Mouse (Mus musculus): ENCODE measurements around the gene Psph.
"Not testable (repeated sequence)": the region's sequence is repeated elsewhere in the genome, so short reads cannot be mapped to it uniquely, and the experiment has no call there.

Gene Psph

GRCm38 (mm10) chr5:129786818-129787790 lies at the start of gene Psph:
TSS of gene Psph (minus strand) at chr5:129787449.
- peak; percentile 96 for DNase-seq

DNA sequence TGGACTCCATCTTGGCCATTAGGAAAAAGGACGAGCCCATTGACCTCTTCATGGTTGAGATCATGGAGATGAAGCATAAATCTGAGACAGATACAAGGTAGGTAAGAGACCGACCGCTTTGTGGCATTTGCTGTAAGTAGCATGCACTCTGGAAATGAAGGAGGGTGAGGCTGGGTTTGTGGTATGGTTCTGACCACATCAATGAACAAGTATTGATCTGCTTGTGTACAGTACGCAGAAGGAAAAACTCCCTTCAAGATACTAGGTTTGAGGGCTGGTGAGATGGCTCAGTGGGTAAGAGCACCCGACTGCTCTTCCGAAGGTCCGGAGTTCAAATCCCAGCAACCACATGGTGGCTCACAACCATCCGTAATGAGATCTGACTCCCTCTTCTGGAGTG lies 3.3 kb upstream of the Psph start:
- not testable (repeated sequence) for DNase-seq

- no peak for DNase-seq
These were observed 757 bp upstream of the Psph start for GRCm38 (mm10) chr5:129787818-129788593.

DNA sequence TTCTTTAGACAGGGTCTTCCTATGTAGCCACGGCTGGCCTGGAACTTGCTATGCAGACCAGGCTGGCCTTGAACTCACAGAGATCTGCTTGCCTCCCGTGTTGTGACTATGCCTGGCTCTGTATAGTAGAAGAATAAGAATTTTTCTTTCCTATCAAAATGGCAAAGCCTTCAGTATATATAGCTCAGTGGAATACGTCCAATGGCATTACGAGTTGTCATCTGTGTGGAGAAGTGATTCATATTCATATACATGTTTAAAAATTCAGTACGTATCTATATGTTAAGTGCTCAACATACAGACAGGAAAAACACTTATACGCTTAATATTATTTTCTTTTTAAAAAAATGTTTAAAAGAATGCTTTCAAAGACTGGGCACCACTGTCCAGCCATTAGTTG lies 1.1 kb downstream of the Psph start:
- DNase-seq, result no peak

- no peak for DNase-seq
These were observed 1.9 kb downstream of the Psph start for GRCm38 (mm10) chr5:129785235-129785870.

DNA sequence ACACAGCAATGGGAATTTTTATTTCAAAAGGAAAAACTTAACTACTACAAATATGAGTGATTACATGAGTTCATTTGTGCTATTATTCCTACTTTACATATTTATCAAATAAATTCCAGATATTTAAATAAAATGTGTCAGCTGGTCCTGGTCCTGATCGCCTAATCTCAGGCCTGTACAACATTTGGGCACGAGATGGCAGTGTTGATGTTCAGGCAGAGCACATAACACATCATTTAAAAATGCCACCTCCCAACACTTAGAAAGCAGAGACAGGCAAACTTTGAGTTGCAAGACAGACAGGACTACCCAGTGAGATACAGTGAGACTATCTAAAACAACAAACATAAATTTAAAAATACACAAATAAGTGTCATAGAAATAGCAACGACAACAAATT lies 5.0 kb downstream of the Psph start:
- DNase-seq, result no peak

DNA sequence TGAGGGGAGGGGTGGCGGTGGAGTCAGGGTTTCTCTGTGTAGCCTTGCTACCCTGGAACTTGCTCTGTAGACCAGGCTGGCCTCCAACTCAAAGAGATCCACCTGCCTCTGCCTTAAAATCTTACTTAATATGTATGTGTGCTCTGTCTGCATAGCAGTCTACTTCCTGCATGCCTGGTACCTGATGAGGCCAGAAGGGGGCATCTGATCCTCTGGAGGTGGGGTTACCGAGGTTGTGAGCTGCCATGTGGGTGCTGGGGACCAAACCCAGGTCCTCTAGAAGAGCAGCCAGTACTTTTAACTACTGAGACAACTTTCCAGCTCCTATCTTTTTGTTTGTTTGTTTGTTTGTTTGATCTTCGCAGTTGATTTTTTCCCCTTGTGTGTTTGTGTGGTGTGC lies 7.1 kb downstream of the Psph start:
- no peak for DNase-seq

GRCm38 (mm10) chr5:129778996-129779716 lies 8.1 kb downstream of the Psph start:
- DNase-seq, result peak; percentile 71

DNA sequence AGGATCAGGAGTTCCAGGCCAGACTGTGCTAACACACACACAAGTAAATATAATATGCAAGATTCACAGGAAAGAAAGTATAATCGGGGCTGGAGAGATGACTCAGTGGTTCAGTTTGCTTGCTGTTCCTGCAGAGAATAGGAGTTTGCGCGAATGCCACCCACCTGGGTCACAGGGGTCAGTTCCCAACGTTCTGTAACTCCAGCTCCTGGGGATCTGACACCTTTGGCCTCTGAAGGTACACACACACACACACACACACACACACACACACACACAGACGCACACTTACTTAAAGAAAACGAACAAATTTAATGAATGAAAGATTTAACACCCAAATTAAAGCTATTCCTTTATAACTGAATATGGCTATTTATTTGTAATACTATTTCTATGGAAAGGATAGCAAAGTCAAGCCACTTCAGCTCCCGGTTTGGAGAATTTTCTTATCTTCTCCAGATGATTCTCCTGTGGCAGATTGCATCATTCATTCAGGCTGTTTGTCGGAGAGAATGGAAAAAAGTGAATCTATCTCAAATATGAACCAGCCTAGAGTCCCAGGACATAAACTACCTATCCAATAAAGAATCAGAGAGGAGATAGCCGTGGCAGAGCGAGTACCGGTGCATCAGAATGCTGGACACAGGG lies 8.8 kb downstream of the Psph start:
- DNase-seq, result no peak

GRCm38 (mm10) chr5:129774661-129775060 lies 12.6 kb downstream of the Psph start:
- no peak for DNase-seq

- DNase-seq, result not testable (repeated sequence)
These were observed 13.9 kb downstream of the Psph start for GRCm38 (mm10) chr5:129773330-129773729.

DNA sequence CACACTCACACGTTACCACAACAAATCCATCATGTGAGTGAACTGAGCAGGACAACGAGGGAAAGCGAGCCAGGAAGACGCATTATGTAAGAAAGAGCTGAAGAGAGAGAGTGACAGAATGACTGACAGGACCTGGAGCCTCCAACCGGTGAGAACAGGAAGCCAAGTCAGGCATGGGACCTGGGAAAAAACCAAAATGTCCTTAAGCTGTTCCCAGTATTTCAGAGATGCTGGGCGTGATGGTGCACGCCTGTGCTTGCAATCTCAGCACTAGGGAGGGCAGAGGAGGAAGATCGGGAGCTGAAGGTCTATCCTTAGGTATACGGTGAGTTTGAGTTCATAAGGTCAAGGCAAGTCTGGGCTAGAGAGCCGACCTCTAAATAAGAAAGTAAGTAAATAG lies 14.8 kb downstream of the Psph start:
- no peak for DNase-seq

- no peak for DNase-seq
These were observed 16.6 kb downstream of the Psph start for GRCm38 (mm10) chr5:129770443-129771355.

GRCm38 (mm10) chr5:129761865-129762540 lies 25.2 kb downstream of the Psph start:
- DNase-seq, result no peak

DNA sequence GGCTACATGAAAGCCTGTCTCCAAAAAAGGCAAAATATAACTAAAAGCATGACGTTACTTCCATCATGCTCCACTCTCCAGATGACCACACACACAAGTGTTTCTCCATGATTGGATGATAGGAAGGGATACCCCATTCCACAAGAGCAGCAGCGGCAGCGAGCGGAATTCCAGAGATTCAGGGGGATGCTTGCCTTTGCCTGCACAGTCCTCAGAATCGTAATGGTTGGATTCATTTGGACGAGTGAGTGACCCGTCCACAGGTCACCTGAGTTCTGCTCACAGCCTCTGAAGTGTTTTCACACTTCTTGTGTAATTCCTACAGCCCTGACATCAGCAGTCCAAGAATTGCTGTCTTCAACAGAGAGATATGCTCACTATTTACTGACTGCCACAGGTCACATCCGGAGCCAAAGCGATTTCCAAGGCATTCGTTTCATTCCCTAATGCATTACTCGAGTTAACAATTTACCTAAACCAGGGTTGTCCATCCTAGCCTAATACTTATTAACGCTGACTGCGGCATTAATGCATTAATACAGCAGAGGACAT lies 27.2 kb downstream of the Psph start:
- no peak for DNase-seq

DNA sequence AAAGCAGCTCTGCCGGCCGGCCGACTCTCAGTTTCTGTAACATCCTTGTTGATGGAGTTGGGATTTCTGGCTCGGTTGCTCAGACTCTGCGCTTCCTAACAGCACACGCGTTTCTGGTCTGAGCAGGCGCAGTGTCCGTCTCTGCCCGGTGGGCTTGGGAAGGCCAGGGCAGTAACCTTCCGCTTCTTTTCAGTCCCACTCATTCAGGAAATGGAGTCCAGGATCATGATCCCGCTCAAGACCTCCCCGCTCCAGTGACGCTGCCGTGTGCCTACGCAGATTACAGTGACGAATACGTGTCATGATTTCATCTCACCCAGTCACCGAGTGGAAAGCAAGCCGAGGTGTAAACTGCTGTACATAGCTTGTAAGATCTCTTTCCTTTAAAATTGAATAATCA lies 30.4 kb downstream of the Psph start:
- no peak for DNase-seq

- DNase-seq, result no peak
These were observed 43.2 kb downstream of the Psph start for GRCm38 (mm10) chr5:129744050-129744449.

DNA sequence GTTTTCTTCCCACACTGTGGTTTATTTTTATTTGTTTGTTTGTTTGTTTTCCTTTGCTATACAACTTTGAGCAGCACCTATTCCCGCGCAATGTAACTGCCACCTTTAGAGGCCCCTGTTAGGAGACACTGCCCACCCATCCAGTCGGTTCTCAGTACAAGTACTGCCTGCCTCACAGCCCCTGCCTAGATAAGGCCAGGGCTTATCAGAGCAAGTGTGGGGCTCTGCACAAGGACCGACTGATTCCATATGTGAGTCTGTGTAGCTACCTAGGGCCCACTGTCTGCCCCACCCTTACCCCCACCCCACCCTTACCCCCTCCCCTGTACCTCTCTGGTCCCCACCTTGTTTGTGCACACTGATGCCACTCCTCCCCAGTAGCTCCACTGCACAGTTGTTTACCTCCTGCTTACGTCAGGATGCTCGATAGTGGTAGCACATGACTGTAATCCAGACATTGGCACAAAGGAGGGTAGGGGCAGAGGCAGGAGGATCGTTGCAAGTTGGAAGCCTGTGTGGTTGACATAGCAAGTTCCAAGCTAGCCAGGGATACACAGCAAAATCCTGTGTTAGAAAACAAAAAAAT lies 44.3 kb downstream of the Psph start:
- DNase-seq, result no peak

- DNase-seq, result peak; percentile 45
These were observed 46.3 kb downstream of the Psph start for GRCm38 (mm10) chr5:129740976-129741375.

DNA sequence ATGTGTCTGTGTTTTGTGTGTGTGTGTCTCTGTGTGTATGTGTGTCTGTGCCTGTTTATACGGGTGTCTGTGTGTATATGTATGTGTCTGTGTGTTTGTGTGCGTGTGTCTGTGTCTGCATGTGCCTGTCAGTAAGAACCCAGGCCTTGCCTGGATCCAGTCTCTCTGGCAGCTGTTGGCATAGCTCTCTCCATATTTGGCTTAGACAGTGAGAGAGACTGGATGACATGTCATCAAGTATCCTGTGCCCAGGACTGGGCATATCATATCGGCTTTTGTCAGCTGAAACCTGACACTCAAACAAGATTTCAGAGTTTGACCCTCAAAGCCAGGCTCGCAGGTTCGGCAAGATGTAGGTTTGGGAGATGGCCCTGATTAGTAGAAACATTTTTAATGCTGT lies 56.2 kb downstream of the Psph start:
- no peak for DNase-seq
